Mouse (Mus musculus) lung, adult 2 months (tissue): ENCODE data around the gene Glul. TPM values are rescaled to one million over a fixed set of nuclear protein-coding genes. Genes with fewer than 3 reads are reported as not detected.

ENCODE experiments used
- DNase-seq: peaks from one replicate; pipeline ENCODE4 v3.0.0; 2022
- H3K4me1 ChIP-seq: fragments of 200-500 bp; 2 replicates; pipeline ENCODE4 v1.6.1; 2011; ENCODE audit warnings: low read length; ENCODE audit not compliant: control insufficient read depth, insufficient read depth
- H3K4me3 ChIP-seq: fragments of 200-500 bp; replicated peaks from 2 replicates; pipeline ENCODE3; 2011; ENCODE audit warnings: low read depth, mild to moderate bottlenecking, control low read depth, low read length; ENCODE audit errors: extremely low read depth
- CTCF ChIP-seq: fragments of 200-500 bp; IDR thresholded peaks from 2 replicates; pipeline ENCODE4 v1.5.1; 2011; ENCODE audit warnings: mild to moderate bottlenecking, low read length, control low read depth; ENCODE audit not compliant: insufficient read depth
- POLR2A ChIP-seq: fragments of 200-500 bp; IDR thresholded peaks from 2 replicates; pipeline ENCODE4 v1.6.1; 2011; ENCODE audit warnings: low read depth, mild to moderate bottlenecking, control low read depth, low read length, borderline replicate concordance; ENCODE audit errors: extremely low read depth
- WGBS: fragments of 180-500 bp; shearing (Covaris S2); methylation state at CpG from one replicate; pipeline ENCODE4 v1.1.7; 2018; 5-methylcytosine and 5-hydroxymethylcytosine counted together
- polyA plus RNA-seq: library from polyadenylated mRNA; depleted of rRNA; stranded (reverse); fragments of >200 nt; gene quantifications from 2 replicates; pipeline ENCODE4 v1.2.3, GENCODE M21; 2012; rRNA removed

Gene Glul
- polyA plus RNA-seq, 1 experiment = 219 TPM

DNA sequence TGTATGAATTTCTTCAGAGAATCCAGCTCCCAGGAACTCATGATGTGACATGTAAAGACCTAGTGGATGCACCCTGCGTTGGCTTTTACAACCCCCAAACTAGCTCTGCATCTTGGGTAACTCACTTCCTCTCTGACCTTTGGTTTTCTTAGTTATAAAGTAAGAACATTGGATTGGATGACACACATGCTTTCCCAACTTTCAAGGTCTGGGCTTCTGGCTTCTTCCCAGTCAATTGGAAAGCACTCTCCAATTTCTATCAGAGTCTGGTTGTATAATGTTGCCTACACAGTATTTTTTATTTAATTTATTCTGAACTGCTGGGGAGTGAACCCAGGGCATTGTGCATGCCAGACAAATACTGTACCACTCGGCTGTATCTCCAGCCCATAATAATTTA, 30.7 kb downstream of the Glul start:
- no peak for TF ChIP-seq CTCF
- TF ChIP-seq POLR2A = no peak
- no peaks in the 10 kb centered on the region for H3K4me1 ChIP-seq
- DNase-seq = no peak
- 84% methylated on average over 2 of the region's 2 CpGs for WGBS
- no peak overlapping the region for H3K4me3 ChIP-seq

DNA sequence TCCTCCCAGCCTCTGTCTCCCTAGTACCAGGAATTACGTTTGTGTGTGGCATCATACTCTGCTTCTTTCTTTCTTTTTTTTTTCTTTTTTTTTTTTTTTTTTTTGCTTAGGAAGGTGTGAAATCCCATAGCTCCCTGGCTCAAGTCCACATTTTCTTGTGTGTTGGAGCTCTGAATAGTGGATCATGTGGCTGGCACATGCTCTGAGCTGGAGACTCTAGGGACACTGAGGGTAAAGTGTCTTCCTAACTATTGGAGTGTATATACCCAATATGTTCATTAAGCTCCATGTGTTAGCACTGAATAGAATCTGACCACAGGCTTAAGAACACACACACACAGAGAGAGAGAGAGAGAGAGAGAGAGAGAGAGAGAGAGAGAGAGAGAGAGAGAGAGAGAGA, 34.0 kb downstream of the Glul start:
- WGBS = 52% methylated on average over 1 of the region's 1 CpGs
- DNase-seq = no peak
- no peak overlapping the region for H3K4me3 ChIP-seq
- H3K4me1 ChIP-seq = no peaks in the 10 kb centered on the region
- TF ChIP-seq POLR2A (no peak), CTCF (no peak)

DNA sequence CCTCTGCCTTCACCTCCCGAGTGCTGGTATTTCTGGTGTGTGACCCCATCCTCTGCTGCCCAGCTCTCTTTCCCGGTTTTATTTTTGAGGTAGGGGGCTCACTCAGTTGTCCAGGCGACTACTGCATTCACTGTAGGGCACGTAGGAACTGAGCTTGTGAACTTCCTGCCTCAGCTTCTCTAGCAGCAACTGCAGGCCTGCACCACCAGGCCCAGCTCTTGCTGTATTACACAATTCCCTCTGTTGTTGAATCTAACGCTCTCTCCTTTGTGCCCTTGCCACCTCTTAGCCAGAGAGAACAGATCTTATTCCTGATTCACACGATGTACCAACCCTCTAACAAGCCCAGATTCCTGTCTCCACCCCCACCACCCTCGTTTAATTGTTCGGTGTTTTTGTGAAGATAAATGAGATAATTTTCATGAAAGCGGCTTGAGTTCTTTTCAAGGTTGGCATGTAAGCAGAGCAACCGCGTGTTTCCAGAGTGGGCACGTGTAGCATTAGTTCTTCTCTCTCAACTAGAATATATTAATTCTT, 36.2 kb downstream of the Glul start:
- H3K4me1 ChIP-seq = no peaks in the 10 kb centered on the region
- no peak for DNase-seq
- TF ChIP-seq CTCF = no peak
- no peak for TF ChIP-seq POLR2A
- WGBS = 74% methylated on average over 12 of the region's 12 CpGs
- H3K4me3 ChIP-seq = no peak overlapping the region

DNA sequence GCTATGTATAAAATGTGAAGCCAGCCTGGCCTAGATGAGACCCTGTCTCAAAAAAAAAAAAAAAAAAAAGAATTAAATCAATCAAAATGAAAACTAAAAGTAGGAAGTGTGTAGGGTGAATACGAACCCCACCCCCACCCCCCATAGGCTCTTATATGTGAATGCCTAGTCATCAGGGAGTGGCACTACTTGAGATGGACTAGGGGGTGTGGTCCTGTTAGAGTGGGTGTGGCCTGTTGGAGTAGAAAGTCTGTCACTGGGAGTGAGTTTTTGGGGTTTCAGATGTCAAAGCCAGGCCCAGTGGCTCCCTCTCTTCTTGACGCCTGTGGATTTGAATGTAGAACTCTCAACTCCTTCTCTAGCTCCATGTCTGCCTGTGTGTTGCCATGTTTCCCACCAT, 37.3 kb downstream of the Glul start:
- TF ChIP-seq POLR2A (no peak), CTCF (no peak)
- Histone ChIP-seq H3K4me1 (no peaks in the 10 kb centered on the region), H3K4me3 (no peak overlapping the region)
- no peak for DNase-seq
- WGBS = 90% methylated on average over 2 of the region's 2 CpGs

DNA sequence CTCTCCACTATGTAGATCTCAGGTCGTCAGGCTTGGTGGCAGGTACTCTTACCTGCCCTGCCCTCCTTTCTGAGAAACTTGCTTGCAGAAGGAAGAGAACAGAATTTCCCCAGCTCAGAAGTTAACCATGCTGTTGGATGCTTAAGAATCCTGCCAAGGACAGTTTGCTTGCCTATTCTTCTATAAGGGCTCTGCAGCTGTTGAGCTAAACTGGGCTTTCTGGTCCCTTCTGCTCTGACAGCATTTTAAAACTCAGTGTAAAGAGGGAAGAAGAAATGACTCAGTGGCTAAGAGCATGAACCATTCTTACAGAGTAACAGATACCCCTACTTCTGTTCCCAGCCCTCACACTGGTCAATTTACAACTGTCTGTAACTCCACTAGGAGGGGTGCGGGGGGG, 41.2 kb downstream of the Glul start:
- WGBS = 86% methylated on average over 2 of the region's 2 CpGs
- H3K4me3 ChIP-seq = no peak overlapping the region
- DNase-seq = no peak

DNA sequence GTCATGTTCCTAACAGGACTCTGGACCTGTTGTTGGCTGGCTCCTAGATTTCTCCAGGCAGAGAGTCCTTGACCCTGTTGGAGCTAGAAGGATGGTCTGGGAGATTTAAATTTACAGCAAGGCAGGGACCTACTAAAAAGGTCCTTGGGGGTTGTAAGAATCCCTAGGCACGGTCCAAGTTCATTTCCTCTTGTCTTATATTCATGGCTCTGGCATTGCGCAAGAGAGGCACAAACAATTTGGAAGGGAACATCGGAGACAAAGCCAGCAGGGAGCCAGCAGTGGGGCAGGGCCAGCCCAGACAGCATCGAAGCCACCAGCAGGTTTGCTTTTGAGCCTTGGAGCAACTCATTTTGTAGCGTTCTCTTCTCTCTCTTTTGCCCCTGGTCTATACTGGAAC, 45.4 kb downstream of the Glul start:
- Histone ChIP-seq H3K4me3 (no peak overlapping the region), H3K4me1 (no peaks in the 10 kb centered on the region)
- WGBS = 69% methylated on average over 5 of the region's 5 CpGs
- no peak for TF ChIP-seq POLR2A
- no peak for DNase-seq

More for the DNA sequence above, 41.2 kb downstream of the Glul start:
- no peaks in the 10 kb centered on the region for H3K4me1 ChIP-seq
- TF ChIP-seq CTCF (no peak), POLR2A (no peak)

DNA sequence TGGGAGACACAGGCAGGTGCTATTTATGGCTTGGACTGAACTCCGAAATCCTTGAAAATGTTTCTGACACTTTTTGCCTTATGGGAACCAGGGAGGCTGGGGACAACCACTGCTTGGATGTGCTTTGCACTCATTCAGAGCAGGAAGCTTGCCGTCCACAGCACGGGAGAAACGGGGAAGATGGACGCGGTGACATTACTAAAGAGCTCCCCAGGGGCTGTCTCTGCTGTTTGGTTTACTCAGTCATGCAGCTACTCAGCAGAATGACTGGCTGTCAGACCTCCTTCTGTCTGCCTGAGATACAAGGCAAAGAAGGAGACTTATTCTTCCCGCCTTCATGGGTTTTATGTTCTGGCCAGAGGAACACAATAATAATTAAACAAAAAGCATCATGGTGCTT, 47.2 kb downstream of the Glul start:
- whole genome bisulfite sequencing = 53% methylated on average over 7 of the region's 7 CpGs
- no peak overlapping the region for H3K4me3 ChIP-seq
- TF ChIP-seq POLR2A = no peak
- no peaks in the 10 kb centered on the region for H3K4me1 ChIP-seq
- DNase-seq = no peak

DNA sequence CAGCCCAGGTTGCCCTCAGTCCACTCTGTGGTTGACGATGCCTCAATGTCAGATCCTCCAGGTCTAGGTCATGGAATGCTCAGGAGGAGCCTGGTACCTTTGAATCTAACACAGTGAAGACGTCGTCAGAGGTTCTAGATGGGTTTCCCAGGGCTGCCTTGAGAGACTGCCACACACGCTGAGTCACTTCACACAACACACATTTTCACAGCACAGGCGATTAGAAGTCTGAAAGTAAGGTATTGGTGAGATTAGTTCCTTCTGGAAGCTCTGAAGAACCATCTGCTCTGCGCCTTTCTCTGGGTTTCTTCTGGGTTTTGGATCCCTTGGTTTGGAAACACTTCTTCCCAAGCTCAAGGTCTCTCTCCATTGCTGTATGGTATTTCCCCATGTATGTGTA, 48.1 kb downstream of the Glul start:
- WGBS = 89% methylated on average over 6 of the region's 6 CpGs
- DNase-seq = no peak
- no peaks in the 10 kb centered on the region for H3K4me1 ChIP-seq
- TF ChIP-seq CTCF (no peak), POLR2A (no peak)
- H3K4me3 ChIP-seq = no peak overlapping the region

DNA sequence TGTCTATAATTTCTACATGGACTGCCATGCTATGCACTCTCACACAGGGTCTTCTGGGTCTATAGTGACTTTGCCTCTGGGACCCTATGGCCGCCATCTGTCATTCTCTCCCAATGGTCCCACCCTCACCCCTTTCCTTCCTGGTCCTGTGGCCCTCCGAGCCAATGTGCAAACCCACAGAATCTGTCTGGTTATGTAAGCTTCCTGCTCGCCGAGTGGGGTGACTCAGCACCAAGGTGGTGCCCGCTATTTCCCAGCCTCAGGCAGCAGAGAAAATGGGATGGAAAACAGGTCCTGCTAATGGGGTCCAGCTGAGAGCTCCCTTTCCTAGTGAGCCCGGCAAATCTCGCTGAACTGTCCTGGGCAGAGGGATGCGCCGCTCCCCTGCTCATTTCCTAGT, 53.5 kb downstream of the Glul start:
- Histone ChIP-seq H3K4me3 (no peak overlapping the region), H3K4me1 (no peaks in the 10 kb centered on the region)
- no peak for DNase-seq
- TF ChIP-seq CTCF = no peak
- no peak for TF ChIP-seq POLR2A
- WGBS = 80% methylated on average over 9 of the region's 9 CpGs

DNA sequence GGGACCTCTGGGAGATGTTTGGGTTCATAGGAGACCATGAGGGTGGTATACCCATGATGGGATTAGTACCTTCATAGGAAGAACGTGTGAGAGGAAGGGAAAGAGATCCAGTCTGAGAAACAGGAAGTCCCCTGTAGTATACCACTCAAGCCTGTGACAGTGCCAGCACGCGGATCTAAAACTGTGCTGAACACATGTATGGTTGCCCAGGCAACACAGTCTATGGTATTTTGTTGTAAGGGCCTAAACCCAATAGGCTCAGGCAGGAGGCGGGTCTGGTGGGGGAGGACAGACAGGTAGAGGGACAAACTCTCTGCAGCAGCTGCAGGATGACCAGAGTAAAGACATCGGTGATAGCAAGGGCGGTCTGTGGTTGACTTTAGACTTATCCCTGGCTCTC, 54.1 kb downstream of the Glul start:
- TF ChIP-seq CTCF = no peak
- TF ChIP-seq POLR2A = no peak
- WGBS = 72% methylated on average over 6 of the region's 6 CpGs
- Histone ChIP-seq H3K4me1 (no peaks in the 10 kb centered on the region), H3K4me3 (no peak overlapping the region)
- no peak for DNase-seq

DNA sequence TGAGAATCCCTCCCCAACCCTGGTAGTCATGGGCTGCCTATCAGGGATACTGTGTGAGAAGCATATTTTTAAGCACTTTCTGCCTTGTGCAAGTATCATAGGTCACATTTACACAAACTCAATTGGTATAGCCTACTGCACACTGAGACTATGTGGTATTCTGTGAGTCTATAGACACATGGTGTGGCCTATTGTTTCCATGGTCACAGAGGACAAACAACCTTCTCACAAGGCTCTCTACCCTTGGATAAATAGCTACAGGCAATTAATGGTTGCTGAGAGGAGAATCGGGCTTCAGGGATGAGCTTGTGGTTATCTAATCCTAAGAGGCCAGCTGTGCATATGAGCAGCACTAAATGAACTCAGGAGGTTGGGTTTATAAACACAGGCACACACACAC, 58.1 kb downstream of the Glul start:
- DNase-seq = no peak
- WGBS = 36% methylated on average over 1 of the region's 1 CpGs
- no peak for TF ChIP-seq POLR2A
- no peak for TF ChIP-seq CTCF
- H3K4me3 ChIP-seq = no peak overlapping the region
- H3K4me1 ChIP-seq = no peaks in the 10 kb centered on the region

Other genes starting within 250 kb of the Glul start
- 0.01 TPM in 1 of 2 replicates, not detected in the other for gene Rgs8, start 246.9 kb upstream of the Glul start, polyA plus RNA-seq
- gene Rgs16, start 159.6 kb upstream of the Glul start, polyA plus RNA-seq = 0.71 and 0.76 TPM in 2 replicates
- 4.7 and 10.1 TPM in 2 replicates for gene Rnasel, start 150.5 kb upstream of the Glul start, polyA plus RNA-seq
- 0.08 and 0.25 TPM in 2 replicates for gene Rgsl1, start 55.8 kb upstream of the Glul start, polyA plus RNA-seq
- not detected in 2 replicates for gene Teddm1b, start 25.6 kb upstream of the Glul start, polyA plus RNA-seq
- gene Teddm1a, start 8.2 kb upstream of the Glul start, polyA plus RNA-seq = not detected in 2 replicates
- gene Teddm2, start 284 bp downstream of the Glul start, polyA plus RNA-seq = 0.43 and 0.44 TPM in 2 replicates